Mouse (Mus musculus): Measurements from ENCODE around the gene Ptbp2.

Gene Ptbp2

DNA sequence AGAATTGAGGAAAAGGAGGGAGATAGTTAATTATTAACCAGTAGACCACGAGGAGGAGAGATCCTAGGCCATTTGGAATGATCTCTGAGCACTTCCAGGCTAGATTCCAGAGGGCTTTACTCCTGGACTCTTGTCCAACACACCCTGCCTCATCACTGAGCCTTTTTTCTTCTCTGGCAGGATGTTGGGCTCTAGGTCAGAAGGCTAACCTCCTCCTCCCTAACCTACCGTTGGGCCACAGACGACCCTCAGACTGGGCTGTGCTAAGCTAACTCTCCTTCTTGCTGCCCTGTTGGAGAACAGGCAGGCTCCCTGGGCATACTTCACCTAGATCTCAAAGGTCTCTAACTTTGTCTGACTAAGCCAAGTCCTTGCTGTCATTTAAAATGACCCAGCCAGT lies 82.8 kb downstream of the Ptbp2 start:
- no peak for DNase-seq (ENCODE audit: low spot score in 2 of 2)

DNA sequence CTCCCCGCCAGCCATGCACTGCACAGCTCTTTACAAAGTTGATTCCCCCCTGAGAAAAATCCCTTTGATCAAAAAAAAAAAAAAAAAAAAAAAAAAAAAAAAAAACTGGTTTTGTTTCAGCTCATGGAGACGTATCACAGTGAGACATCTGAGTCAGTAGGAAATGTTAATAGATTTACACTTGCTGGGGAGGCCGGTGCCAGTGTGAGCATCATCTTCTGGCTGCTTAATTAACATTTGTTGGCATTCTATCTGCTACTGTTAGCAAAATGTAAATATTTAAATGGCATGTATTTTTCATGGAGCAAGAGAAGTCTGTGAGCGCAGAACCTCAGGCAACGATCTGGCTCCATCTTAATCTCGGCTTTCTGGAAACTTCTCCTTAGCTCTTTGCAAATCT lies 99.5 kb downstream of the Ptbp2 start:
- DNase-seq (ENCODE audit: low spot score in 2 of 2) = no peak
